Mouse (Mus musculus): ENCODE data around the gene Magel2. TPM values are rescaled to one million over a fixed set of nuclear protein-coding genes. Genes with fewer than 3 reads are reported as not detected.
A peak's percentile ranks its signal among the peaks of the same experiment; 100 is the strongest.

The Magel2 gene
- polyA plus RNA-seq, 1 experiment, result 2.0 TPM

DNA sequence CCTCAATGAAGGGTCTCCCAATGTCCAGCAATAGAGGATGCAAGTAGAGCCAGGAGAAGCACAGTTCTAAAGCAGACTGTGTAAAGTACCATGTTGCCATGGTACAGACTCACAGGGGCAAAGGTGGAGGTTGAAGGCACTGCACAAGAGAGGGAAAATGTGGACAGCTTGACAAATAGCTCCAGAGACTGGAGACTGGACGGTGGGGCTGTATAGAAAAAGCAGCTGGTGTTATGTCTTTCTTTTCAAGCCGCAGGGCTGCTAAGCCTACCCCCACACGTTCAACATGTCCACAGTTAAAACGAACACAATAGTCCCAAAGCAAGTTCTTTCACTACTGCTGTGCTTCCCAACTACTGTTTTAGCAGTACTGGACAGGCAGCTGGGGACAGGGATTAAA is 46.4 kb downstream of the Magel2 start:
- H3K4me3 ChIP-seq (replicated peaks; ENCODE audit: insufficient read depth, low read depth, low read length), result no peak overlapping the region
- no peaks in the 10 kb centered on the region; the same call in 1 of the 2 replicates for H3K27me3 ChIP-seq (ENCODE audit: control insufficient read depth, insufficient read depth, low read length)
- TF ChIP-seq CTCF (IDR thresholded peaks at IDR 0.05; ENCODE audit: borderline replicate concordance, insufficient read depth, low read depth, low read length) (no peak), POLR2A (IDR thresholded peaks at IDR 0.05; ENCODE audit: borderline replicate concordance, insufficient read depth, low read length) (no peak)
- WGBS, result 24% methylated on average over 4 of the region's 4 CpGs
- DNase-seq, result no peak
- no peaks in the 10 kb centered on the region for H3K4me1 ChIP-seq (ENCODE audit: control insufficient read depth, insufficient read depth, low read length)
- no peak overlapping the region for H3K27ac ChIP-seq (ENCODE audit: insufficient read depth, low read length)

DNA sequence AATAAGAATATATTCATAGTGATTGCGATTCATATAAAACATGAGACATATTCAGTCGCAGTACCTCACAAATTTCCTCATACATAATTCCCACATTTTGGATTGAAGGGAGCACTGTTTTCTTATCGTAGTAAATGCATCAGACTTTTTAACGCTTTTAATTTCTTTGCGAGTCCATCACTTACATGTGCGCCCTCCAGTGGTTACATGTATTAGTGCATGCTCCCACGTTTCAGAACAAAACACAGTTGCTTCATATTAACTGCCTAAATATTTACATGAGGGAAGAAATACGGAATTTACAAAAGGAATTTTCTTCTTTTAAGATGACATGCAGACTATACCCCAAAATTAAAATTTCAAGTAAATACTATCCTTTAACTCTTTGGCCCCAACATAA is 51.5 kb downstream of the Magel2 start:
- H3K4me1 ChIP-seq (ENCODE audit: control insufficient read depth, insufficient read depth, low read length), result no peaks in the 10 kb centered on the region
- H3K27me3 ChIP-seq (ENCODE audit: control insufficient read depth, insufficient read depth, low read length), result no peaks in the 10 kb centered on the region; the same call in 1 of the 2 replicates
- WGBS, result 21% methylated on average over 8 of the region's 8 CpGs
- H3K4me3 ChIP-seq (replicated peaks; ENCODE audit: insufficient read depth, low read depth, low read length), result no peak overlapping the region
- no peak for TF ChIP-seq CTCF (IDR thresholded peaks at IDR 0.05; ENCODE audit: borderline replicate concordance, insufficient read depth, low read depth, low read length)
- TF ChIP-seq POLR2A (IDR thresholded peaks at IDR 0.05; ENCODE audit: borderline replicate concordance, insufficient read depth, low read length), result no peak
- H3K27ac ChIP-seq (ENCODE audit: insufficient read depth, low read length), result no peak overlapping the region
- peak in 1 of 2 experiments; percentile 2 for DNase-seq

Other genes starting within 250 kb of the Magel2 start
- gene Ndn, start 30.4 kb upstream of the Magel2 start, polyA plus RNA-seq (2012; rRNA removed), result 172 and 178 TPM in 2 replicates
- gene Mkrn3, start 43.1 kb downstream of the Magel2 start, polyA plus RNA-seq (2012; rRNA removed), result 6.7 and 6.9 TPM in 2 replicates
- gene Peg12, start 87.5 kb downstream of the Magel2 start, polyA plus RNA-seq (2012; rRNA removed), result 0.16 and 0.21 TPM in 2 replicates

Measured in cerebellum, adult 2 months (tissue).